Mouse (Mus musculus) erythroblast, embryonic 14.5 days (primary cell): ENCODE measurements around the gene Supt4a. TPM values are rescaled to one million over a fixed set of nuclear protein-coding genes. Genes with fewer than 3 reads are reported as not detected.

Experiments used
- H3K27me3 ChIP-seq: 2 replicates; pipeline ENCODE4 v1.6.1; 2012; ENCODE audit warnings: inconsistent platforms; ENCODE audit not compliant: control insufficient read depth
- H3K36me3 ChIP-seq: 2 replicates; pipeline ENCODE4 v1.6.1; 2012; ENCODE audit warnings: mild to moderate bottlenecking, inconsistent platforms; ENCODE audit not compliant: control insufficient read depth
- H3K4me1 ChIP-seq: 2 replicates; pipeline ENCODE4 v1.6.1; 2012; ENCODE audit warnings: inconsistent platforms; ENCODE audit not compliant: control insufficient read depth
- H3K4me3 ChIP-seq: replicated peaks from 2 replicates; pipeline ENCODE3; 2012; ENCODE audit warnings: moderate library complexity, mild to moderate bottlenecking, inconsistent platforms
- H3K9me3 ChIP-seq: 2 replicates; pipeline ENCODE4 v1.6.1; 2012; ENCODE audit warnings: low read length, inconsistent platforms, mixed read lengths; ENCODE audit not compliant: control insufficient read depth
- GATA1 ChIP-seq: IDR thresholded peaks from 2 replicates; pipeline ENCODE4 v1.6.1; 2012; ENCODE audit warnings: low read length, inconsistent platforms, mixed read lengths
- TAL1 ChIP-seq: IDR thresholded peaks from 3 replicates; pipeline ENCODE4 v1.6.1; 2012; ENCODE audit warnings: low read length, inconsistent platforms, mixed read lengths
- polyA plus RNA-seq: library from polyadenylated mRNA; stranded (reverse); fragments of >175 nt; gene quantifications from 2 replicates; pipeline ENCODE4 v1.2.3, GENCODE M21; 2012

The Supt4a gene
- polyA plus RNA-seq, 1 experiment: 4.3 TPM

- TF ChIP-seq GATA1: no peak
- peaks cover 28% of the 10 kb centered on the region for H3K36me3 ChIP-seq
- peaks cover 52% of the 10 kb centered on the region for H3K4me1 ChIP-seq
- peaks cover 54% of the 10 kb centered on the region for H3K27me3 ChIP-seq
- no peak within 1 kb of the TSS for H3K4me3 ChIP-seq
- peaks cover 14% of the 10 kb centered on the region for H3K9me3 ChIP-seq
Measured at GRCm38 (mm10) chr11:87760301-87761081, 23.1 kb downstream of the Supt4a start, which contains the start of gene Tspoap1. Gene Tspoap1 (plus strand): TSS chr11:87760541.

GRCm38 (mm10) chr11:87761181-87761721 is 23.9 kb downstream of the Supt4a start:
- peaks cover 14% of the 10 kb centered on the region for H3K9me3 ChIP-seq
- peaks cover 52% of the 10 kb centered on the region for H3K4me1 ChIP-seq
- peaks cover 61% of the 10 kb centered on the region for H3K27me3 ChIP-seq
- TF ChIP-seq TAL1 (no peak), GATA1 (no peak)
- H3K4me3 ChIP-seq: no peak overlapping the region
- peaks cover 24% of the 10 kb centered on the region for H3K36me3 ChIP-seq

GRCm38 (mm10) chr11:87761806-87762701 is 24.7 kb downstream of the Supt4a start:
- peaks cover 14% of the 10 kb centered on the region for H3K9me3 ChIP-seq
- no peak overlapping the region for H3K4me3 ChIP-seq

GRCm38 (mm10) chr11:87762702-87763385 is 25.5 kb downstream of the Supt4a start:
- H3K27me3 ChIP-seq: peaks cover 74% of the 10 kb centered on the region
- TF ChIP-seq GATA1 (no peak), TAL1 (no peak)
- peaks cover 14% of the 10 kb centered on the region for H3K9me3 ChIP-seq
- H3K36me3 ChIP-seq: peaks cover 9% of the 10 kb centered on the region
- H3K4me1 ChIP-seq: peaks cover 47% of the 10 kb centered on the region
- H3K4me3 ChIP-seq: no peak overlapping the region

More at GRCm38 (mm10) chr11:87761806-87762701, 24.7 kb downstream of the Supt4a start:
- Histone ChIP-seq H3K4me1 (peaks cover 51% of the 10 kb centered on the region), H3K36me3 (peaks cover 16% of the 10 kb centered on the region), H3K27me3 (peaks cover 70% of the 10 kb centered on the region)
- TF ChIP-seq GATA1: no peak
- TF ChIP-seq TAL1: no peak

- Histone ChIP-seq H3K4me3 (no peak overlapping the region), H3K9me3 (peaks cover 14% of the 10 kb centered on the region), H3K36me3 (peaks cover 2% of the 10 kb centered on the region), H3K27me3 (peaks cover 75% of the 10 kb centered on the region), H3K4me1 (peaks cover 40% of the 10 kb centered on the region)
- TF ChIP-seq GATA1: no peak
- no peak for TF ChIP-seq TAL1
Measured at GRCm38 (mm10) chr11:87763511-87763987, 26.2 kb downstream of the Supt4a start.

GRCm38 (mm10) chr11:87763988-87764876 is 26.9 kb downstream of the Supt4a start:
- no peak for TF ChIP-seq GATA1
- TF ChIP-seq TAL1: no peak
- no peaks in the 10 kb centered on the region for H3K36me3 ChIP-seq
- peaks cover 34% of the 10 kb centered on the region for H3K4me1 ChIP-seq
- H3K27me3 ChIP-seq: peaks cover 75% of the 10 kb centered on the region
- no peak overlapping the region for H3K4me3 ChIP-seq
- peaks cover 14% of the 10 kb centered on the region for H3K9me3 ChIP-seq

GRCm38 (mm10) chr11:87768745-87769144 is 31.4 kb downstream of the Supt4a start:
- H3K4me3 ChIP-seq: no peak overlapping the region
- H3K27me3 ChIP-seq: peaks cover 38% of the 10 kb centered on the region

More at GRCm38 (mm10) chr11:87768745-87769144, 31.4 kb downstream of the Supt4a start:
- H3K36me3 ChIP-seq: no peaks in the 10 kb centered on the region
- H3K4me1 ChIP-seq: peaks cover 8% of the 10 kb centered on the region
- no peak for TF ChIP-seq TAL1
- no peak for TF ChIP-seq GATA1
- peaks cover 9% of the 10 kb centered on the region for H3K9me3 ChIP-seq
